Mouse (Mus musculus) thymus, adult 2 months (tissue): ENCODE data around the gene Rab44. TPM values are rescaled to one million over a fixed set of nuclear protein-coding genes. Genes with fewer than 3 reads are reported as not detected.
A peak's percentile ranks its signal among the peaks of the same experiment; 100 is the strongest.

Source experiments
- DNase-seq: peaks from one replicate; pipeline ENCODE4 v3.0.0; 2021
- H3K27ac ChIP-seq: fragments of 200-500 bp; 2 replicates; pipeline ENCODE4 v1.5.1; 2012; ENCODE audit warnings: low read length, control low read depth; ENCODE audit not compliant: control insufficient read depth, insufficient read depth
- H3K27me3 ChIP-seq: fragments of 200-500 bp; 2 replicates; pipeline ENCODE4 v1.6.1; 2012; ENCODE audit warnings: mild to moderate bottlenecking, low read length, moderate library complexity, mixed read lengths; ENCODE audit not compliant: control insufficient read depth, insufficient read depth
- H3K36me3 ChIP-seq: fragments of 200-500 bp; 2 replicates; pipeline ENCODE4 v1.6.1; 2012; ENCODE audit warnings: mild to moderate bottlenecking, low read length, moderate library complexity; ENCODE audit not compliant: control insufficient read depth, insufficient read depth
- H3K4me1 ChIP-seq: fragments of 200-500 bp; replicated peaks from 2 replicates; pipeline ENCODE4 v1.6.1; 2012; ENCODE audit warnings: low read length; ENCODE audit not compliant: control insufficient read depth, insufficient read depth
- H3K4me3 ChIP-seq: fragments of 200-500 bp; 2 replicates; pipeline ENCODE4 v1.5.1; 2012; ENCODE audit warnings: mild to moderate bottlenecking, low read length, control low read depth, moderate library complexity; ENCODE audit not compliant: control insufficient read depth, insufficient read depth
- CTCF ChIP-seq: fragments of 200-500 bp; IDR thresholded peaks from 2 replicates; pipeline ENCODE4 v1.5.1; 2012; ENCODE audit warnings: mild to moderate bottlenecking, control low read depth, low read length, moderate library complexity, borderline replicate concordance; ENCODE audit not compliant: control insufficient read depth, poor library complexity, insufficient read depth; ENCODE audit errors: extremely low read depth
- POLR2A ChIP-seq: fragments of 200-500 bp; IDR thresholded peaks from 2 replicates; pipeline ENCODE4 v1.6.1; 2012; ENCODE audit warnings: mild to moderate bottlenecking, low read length, control low read depth, moderate library complexity; ENCODE audit not compliant: control insufficient read depth, poor library complexity, insufficient read depth; ENCODE audit errors: extremely low read depth
- WGBS: fragments of 180-500 bp; shearing (Covaris S2); methylation state at CpG from one replicate; pipeline ENCODE4 v1.1.7; 2018; 5-methylcytosine and 5-hydroxymethylcytosine counted together
- polyA plus RNA-seq: library from polyadenylated mRNA; depleted of rRNA; stranded (reverse); fragments of >200 nt; gene quantifications from 2 replicates; pipeline ENCODE4 v1.2.3, GENCODE M21; 2012

Gene Rab44
- polyA plus RNA-seq, 1 experiment, result 8.9 TPM

DNA sequence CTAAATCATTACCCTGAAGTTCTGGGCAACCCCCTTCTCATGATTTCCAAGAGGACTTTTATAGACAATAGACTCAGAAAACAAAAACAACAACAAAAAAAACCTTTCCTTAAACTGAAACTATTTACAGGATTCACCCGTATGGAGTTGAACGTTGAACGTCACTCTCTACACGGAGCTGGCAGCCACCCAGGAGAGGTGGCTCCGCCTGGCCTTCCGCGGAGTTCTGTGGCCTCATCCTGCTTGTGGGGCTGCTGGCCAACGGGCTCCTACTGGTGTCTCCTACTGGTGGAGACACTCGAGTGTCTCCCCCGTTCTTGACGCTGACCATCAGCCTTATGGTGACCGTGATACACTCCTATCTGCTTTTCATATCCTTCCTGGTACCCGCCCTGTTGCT, 40.3 kb downstream of the Rab44 start:
- DNase-seq, result no peak
- Histone ChIP-seq H3K4me3 (no peak overlapping the region), H3K27me3 (no peaks in the 10 kb centered on the region), H3K36me3 (no peaks in the 10 kb centered on the region), H3K4me1 (peaks cover 59% of the 10 kb centered on the region), H3K27ac (no peak overlapping the region)
- no peak for TF ChIP-seq CTCF
- TF ChIP-seq POLR2A, result no peak
- WGBS, result 84% methylated on average over 13 of the region's 13 CpGs

DNA sequence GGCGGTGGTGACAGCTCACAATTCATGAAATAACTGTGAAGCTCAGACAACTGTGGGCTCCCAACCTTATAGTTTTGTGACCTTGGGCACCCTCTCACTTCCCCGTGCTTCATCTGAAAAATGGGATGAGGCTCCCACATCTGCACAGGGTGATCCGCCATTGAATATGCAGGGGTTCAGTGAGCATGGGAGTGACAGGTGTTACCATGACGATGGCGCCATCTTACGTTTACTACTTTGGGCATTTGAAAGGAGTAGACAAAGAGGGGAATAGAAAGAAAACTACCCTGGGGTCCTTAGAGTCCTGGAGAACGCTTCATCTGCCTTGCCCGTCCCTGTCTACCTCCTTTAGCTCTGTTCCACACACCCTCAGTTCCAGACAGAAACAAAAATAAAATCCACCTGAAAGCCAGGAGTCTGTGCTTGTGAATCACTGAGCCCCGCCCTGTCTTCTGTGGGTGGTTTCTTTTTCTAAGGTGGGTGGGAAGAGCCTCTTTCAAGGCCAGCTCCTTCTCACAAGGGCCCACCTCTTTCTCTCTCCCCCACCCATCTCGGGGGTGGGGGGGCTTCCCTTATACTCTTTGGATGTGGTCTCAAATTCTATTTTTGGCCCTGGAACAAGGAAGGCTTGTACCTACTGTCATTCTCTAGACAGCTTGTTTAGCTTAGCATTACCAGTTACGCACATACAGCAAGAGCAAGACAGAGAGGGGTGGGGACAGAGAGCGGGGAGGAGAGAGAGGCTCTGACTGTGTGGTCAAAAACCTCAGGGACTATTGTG, 41.6 kb downstream of the Rab44 start:
- 40% methylated on average over 12 of the region's 12 CpGs for WGBS
- peak overlapping the region; percentile 25; the same call in 1 of the 2 replicates for H3K27ac ChIP-seq
- TF ChIP-seq CTCF (no peak), POLR2A (no peak)
- no peak overlapping the region for H3K4me3 ChIP-seq
- H3K27me3 ChIP-seq, result no peaks in the 10 kb centered on the region
- peak; percentile 42 for DNase-seq
- peaks cover 57% of the 10 kb centered on the region for H3K4me1 ChIP-seq
- no peaks in the 10 kb centered on the region for H3K36me3 ChIP-seq

DNA sequence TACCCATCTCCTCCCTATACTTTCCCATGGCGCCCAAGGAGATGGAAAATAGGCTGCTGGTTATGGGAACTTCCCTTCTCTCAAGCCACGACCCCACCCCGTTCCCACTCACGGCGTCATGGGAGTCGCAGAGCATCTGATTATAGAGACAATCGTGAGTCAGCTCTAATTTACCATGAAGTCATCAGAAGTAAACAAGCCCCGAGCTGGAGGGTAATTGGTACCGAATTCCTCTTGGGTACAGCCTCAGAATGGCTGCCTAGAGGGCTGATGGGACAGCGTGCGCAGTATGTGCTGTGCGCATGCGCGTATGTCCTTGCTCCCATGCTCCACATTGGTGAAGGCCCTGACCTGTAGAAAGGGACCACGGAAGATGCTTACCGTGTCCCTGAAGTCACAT, 42.5 kb downstream of the Rab44 start:
- H3K36me3 ChIP-seq, result no peaks in the 10 kb centered on the region
- 62% methylated on average over 16 of the region's 16 CpGs for WGBS
- H3K27me3 ChIP-seq, result no peaks in the 10 kb centered on the region
- no peak overlapping the region for H3K4me3 ChIP-seq
- TF ChIP-seq CTCF (no peak), POLR2A (no peak)
- no peak overlapping the region for H3K27ac ChIP-seq
- peaks cover 53% of the 10 kb centered on the region for H3K4me1 ChIP-seq
- no peak for DNase-seq

DNA sequence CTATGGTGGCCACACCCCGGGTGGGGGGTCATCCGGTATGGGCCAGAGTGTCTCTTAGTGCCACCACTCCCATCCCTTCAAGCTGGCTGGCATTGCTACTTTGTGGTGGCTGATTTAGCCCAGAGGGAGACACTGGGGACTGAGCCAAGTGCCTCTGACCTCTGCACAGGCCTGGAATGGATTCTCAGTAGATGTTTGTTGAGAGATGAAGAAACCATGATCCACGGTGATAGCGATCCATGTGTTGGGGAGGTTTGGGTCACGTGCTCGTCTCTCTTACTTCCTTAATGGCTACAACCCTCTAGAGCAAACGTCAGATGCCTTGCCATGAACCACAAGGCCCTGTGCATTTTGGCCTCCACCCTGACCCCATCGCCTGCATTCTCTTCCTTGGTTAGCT, 42.9 kb downstream of the Rab44 start:
- H3K27me3 ChIP-seq, result no peaks in the 10 kb centered on the region
- no peak for TF ChIP-seq POLR2A
- no peak overlapping the region for H3K27ac ChIP-seq
- no peak overlapping the region for H3K4me3 ChIP-seq
- peaks cover 49% of the 10 kb centered on the region for H3K4me1 ChIP-seq
- H3K36me3 ChIP-seq, result no peaks in the 10 kb centered on the region
- DNase-seq, result no peak
- 61% methylated on average over 8 of the region's 8 CpGs for WGBS

DNA sequence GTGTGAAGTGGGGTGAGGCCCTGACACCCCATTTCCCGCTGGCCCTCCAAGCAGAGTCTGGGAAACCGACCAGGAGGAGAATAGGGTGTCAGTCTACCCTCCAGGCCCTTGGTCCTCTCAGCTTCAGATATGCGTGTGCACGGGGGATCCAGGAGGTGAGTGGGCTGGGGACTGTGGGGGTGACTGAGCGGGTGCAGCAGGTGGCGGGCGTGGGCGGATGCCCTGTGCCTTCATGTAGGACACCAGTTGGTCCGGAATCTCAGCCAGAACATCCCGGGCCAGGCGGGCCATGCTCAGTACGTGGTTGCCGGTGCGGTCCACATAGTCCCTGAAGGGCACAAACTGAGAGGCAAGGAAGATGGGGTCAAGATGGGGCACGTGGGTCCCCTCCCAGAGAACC, 45.0 kb downstream of the Rab44 start:
- no peak overlapping the region for H3K4me3 ChIP-seq
- H3K27me3 ChIP-seq, result no peaks in the 10 kb centered on the region
- TF ChIP-seq CTCF (no peak), POLR2A (no peak)
- DNase-seq, result no peak
- no peak overlapping the region for H3K27ac ChIP-seq
- WGBS, result 98% methylated on average over 15 of the region's 15 CpGs
- H3K4me1 ChIP-seq, result peaks cover 39% of the 10 kb centered on the region
- H3K36me3 ChIP-seq, result no peaks in the 10 kb centered on the region

DNA sequence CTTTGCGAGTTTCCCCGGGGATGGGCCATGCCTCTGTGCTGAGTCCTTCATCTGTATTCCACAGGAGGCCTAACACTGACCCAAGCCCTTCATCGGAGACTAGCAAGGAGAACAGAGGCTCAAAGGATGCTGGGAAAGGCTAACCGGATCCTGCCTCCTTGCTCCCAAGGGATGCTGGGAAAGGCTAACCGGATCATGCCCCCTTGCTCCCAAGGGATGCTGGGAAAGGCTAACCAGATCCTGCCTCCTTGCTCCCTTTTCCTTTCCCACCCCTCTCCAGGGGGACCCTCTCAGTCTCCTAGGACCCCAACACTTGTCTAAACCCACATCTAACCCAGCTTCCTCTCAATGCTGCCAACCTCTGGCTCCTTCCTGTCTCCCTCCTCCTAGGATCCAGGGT, 45.4 kb downstream of the Rab44 start:
- Histone ChIP-seq H3K4me3 (no peak overlapping the region), H3K4me1 (peaks cover 42% of the 10 kb centered on the region), H3K36me3 (no peaks in the 10 kb centered on the region), H3K27me3 (no peaks in the 10 kb centered on the region), H3K27ac (no peak overlapping the region)
- no peak for DNase-seq
- TF ChIP-seq POLR2A, result no peak
- TF ChIP-seq CTCF, result no peak
- WGBS, result 96% methylated on average over 5 of the region's 5 CpGs
